Mouse (Mus musculus): ENCODE results near the gene Tmem140.

The Tmem140 gene

GRCm38 (mm10) chr6:34862791-34863403, at the start of gene Tmem140:
Gene Tmem140, plus strand, starts transcription at chr6:34863146.
- DNase-seq = no peak

- no peak for DNase-seq
Measured at GRCm38 (mm10) chr6:34824406-34824805, 38.5 kb upstream of the Tmem140 start.

GRCm38 (mm10) chr6:34832352-34832751, 30.6 kb upstream of the Tmem140 start:
- no peak for DNase-seq

- no peak for DNase-seq
Measured at GRCm38 (mm10) chr6:34861546-34862053, 1.3 kb upstream of the Tmem140 start.

- DNase-seq = no peak
Measured at GRCm38 (mm10) chr6:34862381-34862780, 565 bp upstream of the Tmem140 start.

- no peak for DNase-seq
Measured at GRCm38 (mm10) chr6:34863786-34864514, 1.0 kb downstream of the Tmem140 start.

GRCm38 (mm10) chr6:34865213-34865612, 2.3 kb downstream of the Tmem140 start:
- DNase-seq = no peak

- no peak for DNase-seq
Measured at GRCm38 (mm10) chr6:34865711-34866593, 3.0 kb downstream of the Tmem140 start.

- DNase-seq = no peak
Measured at GRCm38 (mm10) chr6:34866786-34867185, 3.8 kb downstream of the Tmem140 start.

- no peak for DNase-seq
Measured at GRCm38 (mm10) chr6:34867301-34867994, 4.5 kb downstream of the Tmem140 start.

DNA sequence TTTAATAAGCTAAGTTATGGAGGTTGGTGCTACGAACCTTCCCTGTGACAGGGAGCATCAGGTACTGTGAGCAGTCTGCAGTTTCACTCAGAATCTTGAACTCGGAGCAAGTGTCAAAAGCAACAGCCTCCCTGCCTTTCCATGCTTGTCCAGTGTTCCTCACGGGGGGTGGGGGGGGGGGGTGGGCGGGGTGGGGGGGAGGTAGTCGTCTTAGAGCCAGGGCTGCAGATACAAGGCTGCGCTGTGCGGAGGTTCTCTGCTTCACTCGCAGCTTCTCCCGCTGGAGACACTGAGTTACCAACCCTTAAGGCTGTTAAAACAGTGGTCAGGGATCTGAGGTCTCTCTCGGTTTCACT, 5.0 kb downstream of the Tmem140 start:
- DNase-seq = no peak

- DNase-seq = no peak
Measured at GRCm38 (mm10) chr6:34868507-34869217, 5.7 kb downstream of the Tmem140 start.

- DNase-seq = no peak
Measured at GRCm38 (mm10) chr6:34869225-34869915, 6.4 kb downstream of the Tmem140 start.

DNA sequence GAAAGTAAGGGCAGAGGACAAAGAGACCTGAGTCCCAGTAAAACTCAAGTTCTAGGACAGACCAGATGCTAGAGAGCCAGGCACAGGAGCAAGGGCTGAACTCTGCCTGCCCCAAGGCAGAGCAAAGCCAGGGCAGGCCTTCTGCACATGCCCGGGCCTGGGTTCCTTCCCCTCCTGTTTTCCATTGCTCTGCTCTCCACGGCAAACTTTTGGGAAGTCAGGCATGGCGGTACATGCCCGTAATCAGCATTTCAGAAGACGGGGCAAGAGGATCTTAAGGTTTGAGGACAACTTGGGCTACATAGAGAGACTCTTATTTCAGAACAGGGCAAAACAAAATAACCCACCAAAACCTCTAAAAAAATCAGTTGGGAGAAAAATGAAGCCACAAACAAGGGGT, 7.2 kb downstream of the Tmem140 start:
- DNase-seq = no peak

GRCm38 (mm10) chr6:34870724-34871123, 7.8 kb downstream of the Tmem140 start:
- no peak for DNase-seq

DNA sequence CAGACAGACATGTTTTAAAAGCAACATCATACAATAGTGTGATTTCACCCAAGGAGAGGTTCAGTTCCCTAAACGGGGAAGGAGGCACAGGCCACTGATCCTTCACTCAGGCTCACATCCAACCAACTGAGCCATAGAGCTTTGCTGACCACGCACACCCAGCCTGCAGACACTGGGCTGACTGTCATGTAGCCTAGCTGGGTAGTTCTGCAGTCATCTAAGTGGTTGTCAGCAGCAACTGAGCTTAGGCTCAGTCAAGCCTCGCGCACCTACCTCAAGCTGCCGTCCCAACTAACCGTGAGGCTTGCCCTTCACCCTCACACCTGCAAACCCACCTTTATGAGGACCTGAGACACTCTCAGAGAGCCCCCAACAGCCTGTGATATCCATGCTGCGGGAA, 9.0 kb downstream of the Tmem140 start:
- DNase-seq = no peak

DNA sequence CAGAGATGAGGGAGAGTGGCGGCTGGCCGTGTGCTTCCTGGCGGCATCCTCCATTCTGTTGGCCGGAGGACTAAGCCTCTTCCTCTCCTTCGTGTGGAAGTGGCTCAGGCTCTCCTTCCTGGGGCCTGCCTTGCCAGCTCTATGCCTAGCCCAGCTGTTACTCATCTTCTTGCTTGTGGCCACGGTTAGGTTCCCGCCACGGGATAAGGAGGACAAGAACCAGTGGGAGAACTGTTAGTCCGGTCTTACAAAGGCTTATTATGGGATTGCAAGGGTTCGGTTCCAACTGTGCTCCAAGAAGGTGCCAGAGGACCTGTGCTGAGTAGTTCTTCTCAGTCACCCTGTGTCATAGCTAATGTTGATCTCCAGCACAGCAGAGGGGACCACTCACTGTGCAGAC, 9.9 kb downstream of the Tmem140 start:
- DNase-seq = no peak

GRCm38 (mm10) chr6:34874101-34874921, 11.4 kb downstream of the Tmem140 start:
- DNase-seq = no peak

GRCm38 (mm10) chr6:34875268-34875761, 12.4 kb downstream of the Tmem140 start:
- no peak for DNase-seq

All from cerebellum, adult 11 months (tissue).